Mouse (Mus musculus) cerebellum, postnatal 14 days (tissue): ENCODE measurements around the gene Fsd1l.

Experiments used
- DNase-seq, 2 experiments: peaks; one replicate each; pipeline ENCODE4 v3.0.0; 2021; ENCODE audit warnings: mixed read lengths in 2 of 2

Fsd1l gene

GRCm38 (mm10) chr4:53631316-53632010, at the start of gene Fsd1l:
Gene Fsd1l (plus strand): TSS chr4:53631471.
- DNase-seq, result peak; percentile 89 to 91

GRCm38 (mm10) chr4:53587676-53588075, 43.6 kb upstream of the Fsd1l start:
- DNase-seq, result no peak

- DNase-seq, result no peak
Measured at GRCm38 (mm10) chr4:53588936-53589335, 42.3 kb upstream of the Fsd1l start.

GRCm38 (mm10) chr4:53589466-53589865, 41.8 kb upstream of the Fsd1l start:
- DNase-seq, result no peak

- peak; percentile 40 to 46 for DNase-seq
Measured at GRCm38 (mm10) chr4:53590163-53590562, 41.1 kb upstream of the Fsd1l start.

GRCm38 (mm10) chr4:53590691-53591447, 40.4 kb upstream of the Fsd1l start:
- DNase-seq, result no peak

GRCm38 (mm10) chr4:53591536-53591935, 39.7 kb upstream of the Fsd1l start:
- DNase-seq, result no peak

- DNase-seq, result no peak
Measured at GRCm38 (mm10) chr4:53591941-53592340, 39.3 kb upstream of the Fsd1l start.

- no peak for DNase-seq
Measured at GRCm38 (mm10) chr4:53592386-53592785, 38.9 kb upstream of the Fsd1l start.

GRCm38 (mm10) chr4:53594204-53594603, 37.1 kb upstream of the Fsd1l start:
- DNase-seq, result peak; percentile 77 to 78

GRCm38 (mm10) chr4:53595246-53596062, 35.8 kb upstream of the Fsd1l start:
- DNase-seq, result no peak

GRCm38 (mm10) chr4:53596063-53596895, 35.0 kb upstream of the Fsd1l start:
- no peak for DNase-seq

- peak; percentile 26 to 35 for DNase-seq
Measured at GRCm38 (mm10) chr4:53600462-53600861, 30.8 kb upstream of the Fsd1l start.

GRCm38 (mm10) chr4:53614576-53615225, 16.6 kb upstream of the Fsd1l start:
- no peak for DNase-seq

- no peak for DNase-seq
Measured at GRCm38 (mm10) chr4:53617968-53618367, 13.3 kb upstream of the Fsd1l start.

GRCm38 (mm10) chr4:53620104-53620503, 11.2 kb upstream of the Fsd1l start:
- DNase-seq, result no peak

GRCm38 (mm10) chr4:53621084-53621483, 10.2 kb upstream of the Fsd1l start:
- DNase-seq, result no peak

- DNase-seq, result no peak
Measured at GRCm38 (mm10) chr4:53621490-53621889, 9.8 kb upstream of the Fsd1l start.

GRCm38 (mm10) chr4:53623711-53624110, 7.6 kb upstream of the Fsd1l start:
- DNase-seq, result no peak

GRCm38 (mm10) chr4:53624816-53625215, 6.5 kb upstream of the Fsd1l start:
- peak; percentile 69 to 77 for DNase-seq

GRCm38 (mm10) chr4:53625263-53625662, 6.0 kb upstream of the Fsd1l start:
- no peak for DNase-seq

GRCm38 (mm10) chr4:53628924-53629323, 2.3 kb upstream of the Fsd1l start:
- peak; percentile 27 to 40 for DNase-seq
